Mouse (Mus musculus) embryo, embryonic 10 days (tissue): ENCODE data around the gene Thsd4.
A peak's percentile ranks its signal among the peaks of the same experiment; 100 is the strongest.

Source experiments
- DNase-seq: peaks from one replicate; pipeline ENCODE4 v3.0.0-alpha.2; 2015; ENCODE audit warnings: low spot score

The Thsd4 gene

GRCm38 (mm10) chr9:60143816-60144215, 378.0 kb downstream of the Thsd4 start:
- no peak for DNase-seq

- DNase-seq, result peak; percentile 32
These were observed 380.7 kb downstream of the Thsd4 start for GRCm38 (mm10) chr9:60141081-60141514.

- DNase-seq, result peak; percentile 22
These were observed 381.4 kb downstream of the Thsd4 start for GRCm38 (mm10) chr9:60140411-60140810.

- DNase-seq, result peak; percentile 8
These were observed 382.4 kb downstream of the Thsd4 start for GRCm38 (mm10) chr9:60139446-60139845.

GRCm38 (mm10) chr9:60129235-60129991, 392.4 kb downstream of the Thsd4 start:
- no peak for DNase-seq

GRCm38 (mm10) chr9:60126961-60127360, 394.9 kb downstream of the Thsd4 start:
- no peak for DNase-seq

GRCm38 (mm10) chr9:60124102-60124501, 397.7 kb downstream of the Thsd4 start:
- no peak for DNase-seq

GRCm38 (mm10) chr9:60123066-60123465, 398.8 kb downstream of the Thsd4 start:
- DNase-seq, result no peak

- peak; percentile 29 for DNase-seq
These were observed 402.0 kb downstream of the Thsd4 start for GRCm38 (mm10) chr9:60119846-60120245.

GRCm38 (mm10) chr9:60117831-60118230, 404.0 kb downstream of the Thsd4 start:
- no peak for DNase-seq

- no peak for DNase-seq
These were observed 406.1 kb downstream of the Thsd4 start for GRCm38 (mm10) chr9:60115711-60116247.

- DNase-seq, result no peak
These were observed 406.5 kb downstream of the Thsd4 start for GRCm38 (mm10) chr9:60115306-60115705.

GRCm38 (mm10) chr9:60110200-60110599, 411.6 kb downstream of the Thsd4 start:
- no peak for DNase-seq

- no peak for DNase-seq
These were observed 415.2 kb downstream of the Thsd4 start for GRCm38 (mm10) chr9:60106683-60107082.

GRCm38 (mm10) chr9:60106106-60106505, 415.7 kb downstream of the Thsd4 start:
- no peak for DNase-seq

- no peak for DNase-seq
These were observed 427.6 kb downstream of the Thsd4 start for GRCm38 (mm10) chr9:60094211-60094610.

- no peak for DNase-seq
These were observed 429.4 kb downstream of the Thsd4 start for GRCm38 (mm10) chr9:60092428-60092827.

GRCm38 (mm10) chr9:60089441-60089840, 432.4 kb downstream of the Thsd4 start:
- DNase-seq, result no peak

GRCm38 (mm10) chr9:60088101-60088500, 433.7 kb downstream of the Thsd4 start:
- peak; percentile 62 for DNase-seq

GRCm38 (mm10) chr9:60082107-60082581, 439.7 kb downstream of the Thsd4 start:
- peak; percentile 92 for DNase-seq

- DNase-seq, result no peak
These were observed 444.1 kb downstream of the Thsd4 start for GRCm38 (mm10) chr9:60077761-60078160.

- DNase-seq, result peak; percentile 57
These were observed 445.4 kb downstream of the Thsd4 start for GRCm38 (mm10) chr9:60076396-60076795.

GRCm38 (mm10) chr9:60071620-60072263, 450.1 kb downstream of the Thsd4 start:
- no peak for DNase-seq
